Mouse (Mus musculus) midbrain, embryonic 14.5 days (tissue): ENCODE results near the gene Parp4. TPM values are rescaled to one million over a fixed set of nuclear protein-coding genes. Genes with fewer than 3 reads are reported as not detected.

ENCODE experiments used
- ATAC-seq: fragments of 200-750 bp; cut with Nextera tagmentation; 2 replicates; pipeline ENCODE4 v1.8.0; 2017; ENCODE audit warnings: moderate number of reproducible peaks, moderate library complexity; ENCODE audit not compliant: low FRiP score, low TSS enrichment
- DNase-seq: peaks from one replicate; pipeline ENCODE4 v3.0.0-alpha.2; 2015
- H3K27ac ChIP-seq: fragments of 300-500 bp; sonication (generic); replicated peaks from 2 replicates; pipeline ENCODE4 v1.5.1; 2014; ENCODE audit warnings: mild to moderate bottlenecking, low read depth, low read length, moderate library complexity
- H3K27me3 ChIP-seq: fragments of 300-500 bp; sonication (generic); 2 replicates; pipeline ENCODE4 v1.6.1; 2014; ENCODE audit warnings: low read length, control low read depth, mixed read lengths; ENCODE audit not compliant: control insufficient read depth, insufficient read depth
- H3K36me3 ChIP-seq: fragments of 300-500 bp; sonication (generic); 2 replicates; pipeline ENCODE4 v1.6.1; 2014; ENCODE audit warnings: low read length, control low read depth; ENCODE audit not compliant: control insufficient read depth, insufficient read depth
- H3K4me1 ChIP-seq: fragments of 300-500 bp; sonication (generic); 2 replicates; pipeline ENCODE4 v1.6.1; 2014; ENCODE audit warnings: mild to moderate bottlenecking, antibody characterized with exemption, low read length, control low read depth; ENCODE audit not compliant: control insufficient read depth, insufficient read depth
- H3K4me2 ChIP-seq: fragments of 300-500 bp; sonication (generic); 2 replicates; pipeline ENCODE4 v1.6.1; 2014; ENCODE audit warnings: mild to moderate bottlenecking, low read length, moderate library complexity
- H3K4me3 ChIP-seq: fragments of 300-500 bp; sonication (generic); replicated peaks from 2 replicates; pipeline ENCODE4 v1.5.1; 2014; ENCODE audit warnings: low read depth, low read length
- H3K9ac ChIP-seq: fragments of 300-500 bp; sonication (generic); replicated peaks from 2 replicates; pipeline ENCODE4 v1.6.1; 2014; ENCODE audit warnings: mild to moderate bottlenecking, low read length, moderate library complexity
- H3K9me3 ChIP-seq: fragments of 300-500 bp; sonication (generic); 2 replicates; pipeline ENCODE4 v1.6.1; 2016; ENCODE audit warnings: low read length, control low read depth, mixed read lengths; ENCODE audit not compliant: control insufficient read depth
- WGBS: fragments of 180-500 bp; shearing (Covaris S2); extraction: QIAGEN DNeasy Blood & Tissue Kit; methylation state at CpG from one replicate; pipeline ENCODE4 v1.1.7; 2014; 5-methylcytosine and 5-hydroxymethylcytosine counted together
- polyA plus RNA-seq: library from polyadenylated mRNA; unstranded; fragments of >200 nt; fragmentation: Nextera tagmentation; extraction: Ambion mirVana; gene quantifications from 2 replicates; pipeline ENCODE4 v1.2.1, GENCODE M21; 2014

Gene Parp4
- polyA plus RNA-seq, result 0.61 and 1.1 TPM in 2 replicates

GRCm38 (mm10) chr14:56575416-56575815 is at the start of gene Parp4, which contains the start of gene Cenpj:
TSS of gene Parp4 (plus strand) at chr14:56575619.
TSS of gene Cenpj (minus strand) at chr14:56575425.
- peak within 1 kb of the TSS; percentile 33 for H3K4me3 ChIP-seq
- peak within 1 kb of the TSS; percentile 37; the same call in 1 of the 2 replicates for H3K9ac ChIP-seq
- ATAC-seq (no peak), DNase-seq (peak; percentile 40)
- no peaks in the 10 kb centered on the region for H3K27me3 ChIP-seq
- peaks cover 9% of the 10 kb centered on the region for H3K4me1 ChIP-seq
- no peak within 1 kb of the TSS for H3K27ac ChIP-seq
- H3K9me3 ChIP-seq, result no peaks in the 10 kb centered on the region
- H3K4me2 ChIP-seq, result peak within 1 kb of the TSS; percentile 56
- 1% methylated on average over 24 of the region's 24 CpGs for WGBS
- H3K36me3 ChIP-seq, result no peaks in the 10 kb centered on the region

DNA sequence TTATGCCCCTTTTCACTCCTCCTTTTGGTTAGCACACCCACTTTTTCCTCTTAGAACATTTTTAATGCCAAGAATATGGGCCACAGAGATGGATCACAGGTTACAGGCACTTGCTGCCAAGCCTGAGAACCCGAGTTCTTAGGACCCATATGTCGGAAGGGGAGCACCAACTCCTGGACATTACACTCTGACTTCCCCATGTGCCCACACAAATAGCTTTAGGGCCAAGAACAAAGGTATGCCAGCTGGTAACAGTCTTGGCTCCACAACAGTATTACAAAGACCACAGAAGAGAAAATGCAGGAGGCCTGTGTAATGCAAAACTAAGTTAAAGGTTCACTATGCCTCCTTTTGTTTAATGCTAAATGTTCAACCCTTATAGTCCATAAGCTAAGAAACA is 44.6 kb upstream of the Parp4 start:
- ATAC-seq, result no peak
- no peak for DNase-seq
- Histone ChIP-seq H3K4me2 (no peak overlapping the region), H3K9ac (no peak overlapping the region), H3K4me1 (no peaks in the 10 kb centered on the region), H3K9me3 (no peaks in the 10 kb centered on the region), H3K27ac (no peak overlapping the region), H3K27me3 (no peaks in the 10 kb centered on the region), H3K36me3 (peaks cover 33% of the 10 kb centered on the region), H3K4me3 (no peak overlapping the region)
- WGBS, result 94% methylated on average over 2 of the region's 2 CpGs

GRCm38 (mm10) chr14:56544946-56545345 is 30.5 kb upstream of the Parp4 start:
- no peaks in the 10 kb centered on the region for H3K9me3 ChIP-seq
- H3K27ac ChIP-seq, result no peak overlapping the region
- H3K4me1 ChIP-seq, result no peaks in the 10 kb centered on the region
- H3K4me3 ChIP-seq, result no peak overlapping the region
- no peak for ATAC-seq
- DNase-seq, result no peak
- WGBS, result 97% methylated on average over 1 of the region's 1 CpGs
- H3K27me3 ChIP-seq, result no peaks in the 10 kb centered on the region
- no peak overlapping the region for H3K9ac ChIP-seq
- peaks cover 14% of the 10 kb centered on the region for H3K36me3 ChIP-seq
- H3K4me2 ChIP-seq, result no peak overlapping the region

DNA sequence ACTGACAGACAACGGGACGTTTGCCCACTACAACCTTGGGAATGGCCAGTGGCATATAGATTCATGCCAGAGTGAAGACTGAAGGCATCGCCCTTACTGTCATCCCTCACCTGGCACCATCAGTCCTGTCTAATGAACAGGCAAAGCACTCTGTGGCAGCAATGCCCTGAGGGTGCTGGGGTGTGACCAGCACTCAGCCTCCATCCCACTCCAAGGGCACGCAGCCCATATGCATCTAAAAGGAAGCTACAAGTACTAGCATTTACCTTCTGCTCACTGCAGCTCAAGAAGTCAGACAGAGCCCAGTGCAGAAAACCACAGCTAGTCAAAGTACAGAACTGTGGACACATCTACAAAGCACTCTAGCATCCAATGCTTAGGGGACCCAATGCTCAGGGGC is 29.9 kb upstream of the Parp4 start:
- no peak overlapping the region for H3K9ac ChIP-seq
- DNase-seq, result no peak
- H3K36me3 ChIP-seq, result peaks cover 14% of the 10 kb centered on the region
- H3K4me1 ChIP-seq, result no peaks in the 10 kb centered on the region
- whole genome bisulfite sequencing, result 95% methylated on average over 4 of the region's 4 CpGs
- no peak overlapping the region for H3K27ac ChIP-seq
- H3K9me3 ChIP-seq, result no peaks in the 10 kb centered on the region
- no peaks in the 10 kb centered on the region for H3K27me3 ChIP-seq
- ATAC-seq, result no peak
- no peak overlapping the region for H3K4me2 ChIP-seq
- H3K4me3 ChIP-seq, result no peak overlapping the region

DNA sequence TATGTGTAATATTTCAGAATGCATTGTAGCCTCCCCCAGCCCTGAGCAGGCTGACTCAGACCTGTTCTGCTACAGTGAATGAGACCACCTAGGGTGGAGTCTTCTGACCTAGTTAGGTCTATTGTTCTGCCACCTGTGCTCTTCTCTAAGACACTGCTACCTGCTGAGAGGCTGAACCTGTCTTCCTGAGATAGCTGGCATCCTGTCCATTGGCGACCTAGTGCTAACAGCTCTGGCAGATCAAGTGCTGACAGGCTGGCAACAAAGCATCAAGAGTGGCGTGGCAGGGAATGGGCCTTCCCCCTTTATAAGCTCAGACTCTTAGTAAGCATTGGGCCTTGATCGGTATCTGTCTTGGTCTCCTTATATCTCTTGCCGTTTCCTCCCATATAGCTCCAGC is 24.5 kb upstream of the Parp4 start:
- Histone ChIP-seq H3K9me3 (no peaks in the 10 kb centered on the region), H3K36me3 (peaks cover 42% of the 10 kb centered on the region), H3K4me3 (no peak overlapping the region), H3K4me1 (no peaks in the 10 kb centered on the region), H3K27ac (no peak overlapping the region), H3K9ac (no peak overlapping the region), H3K27me3 (no peaks in the 10 kb centered on the region), H3K4me2 (no peak overlapping the region)
- ATAC-seq (no peak), DNase-seq (no peak)
- WGBS, result 90% methylated on average over 4 of the region's 4 CpGs

DNA sequence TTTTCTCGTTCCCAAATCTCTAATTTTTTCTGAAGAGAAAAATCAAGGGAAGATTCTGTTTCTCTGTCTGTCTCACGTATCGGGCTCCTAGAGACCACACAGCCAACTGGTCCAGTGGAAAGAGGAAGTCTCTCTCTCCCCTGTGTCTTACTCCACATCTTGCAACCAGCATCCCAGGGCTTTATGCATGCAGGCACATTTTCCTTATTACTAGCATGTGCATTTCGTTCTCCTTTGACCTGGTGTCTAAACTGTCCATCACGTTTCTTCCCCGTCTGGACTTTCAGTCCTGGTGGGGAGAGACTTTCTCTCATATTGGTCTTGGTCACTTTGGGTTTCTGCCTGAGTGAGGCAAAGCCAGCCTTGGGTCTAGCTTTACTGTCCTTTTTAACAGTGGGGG is 22.5 kb upstream of the Parp4 start:
- H3K9ac ChIP-seq, result no peak overlapping the region
- H3K9me3 ChIP-seq, result no peaks in the 10 kb centered on the region
- no peak for DNase-seq
- H3K27ac ChIP-seq, result no peak overlapping the region
- no peak overlapping the region for H3K4me2 ChIP-seq
- H3K4me3 ChIP-seq, result no peak overlapping the region
- no peaks in the 10 kb centered on the region for H3K4me1 ChIP-seq
- peaks cover 42% of the 10 kb centered on the region for H3K36me3 ChIP-seq
- H3K27me3 ChIP-seq, result no peaks in the 10 kb centered on the region
- 94% methylated on average over 6 of the region's 6 CpGs for WGBS
- no peak for ATAC-seq

DNA sequence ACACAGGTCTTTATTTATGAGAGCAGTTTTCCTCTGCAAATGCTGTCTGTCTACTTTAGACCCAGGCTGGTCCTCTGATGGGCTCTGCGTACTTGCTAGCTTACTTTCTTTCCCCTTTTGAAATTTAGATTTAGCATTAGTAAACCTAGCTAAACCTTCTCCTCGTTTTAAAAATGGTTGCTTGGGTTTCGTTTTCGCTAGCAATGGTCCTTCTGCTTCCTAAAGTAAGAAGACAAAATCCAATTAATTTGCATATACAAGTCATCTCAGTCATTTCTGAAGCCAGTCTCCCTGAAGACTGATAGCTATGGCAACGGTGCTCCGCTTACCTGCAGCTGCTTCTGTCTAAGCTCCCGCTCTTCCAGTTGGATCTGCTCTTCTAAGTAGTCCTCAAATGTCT is 22.1 kb upstream of the Parp4 start:
- WGBS, result 91% methylated on average over 7 of the region's 7 CpGs
- no peak for DNase-seq

GRCm38 (mm10) chr14:56554716-56555115 is 20.7 kb upstream of the Parp4 start:
- WGBS, result 96% methylated on average over 2 of the region's 2 CpGs
- Histone ChIP-seq H3K9me3 (no peaks in the 10 kb centered on the region), H3K27ac (no peak overlapping the region), H3K4me2 (no peak overlapping the region), H3K9ac (no peak overlapping the region), H3K4me3 (no peak overlapping the region), H3K4me1 (no peaks in the 10 kb centered on the region), H3K27me3 (no peaks in the 10 kb centered on the region), H3K36me3 (peaks cover 47% of the 10 kb centered on the region)
- ATAC-seq (no peak), DNase-seq (no peak)

More for the DNA sequence above, 22.1 kb upstream of the Parp4 start:
- no peak overlapping the region for H3K27ac ChIP-seq
- ATAC-seq, result no peak
- H3K4me2 ChIP-seq, result no peak overlapping the region
- H3K27me3 ChIP-seq, result no peaks in the 10 kb centered on the region
- peaks cover 44% of the 10 kb centered on the region for H3K36me3 ChIP-seq
- no peak overlapping the region for H3K9ac ChIP-seq
- no peaks in the 10 kb centered on the region for H3K9me3 ChIP-seq
- H3K4me3 ChIP-seq, result no peak overlapping the region
- no peaks in the 10 kb centered on the region for H3K4me1 ChIP-seq

DNA sequence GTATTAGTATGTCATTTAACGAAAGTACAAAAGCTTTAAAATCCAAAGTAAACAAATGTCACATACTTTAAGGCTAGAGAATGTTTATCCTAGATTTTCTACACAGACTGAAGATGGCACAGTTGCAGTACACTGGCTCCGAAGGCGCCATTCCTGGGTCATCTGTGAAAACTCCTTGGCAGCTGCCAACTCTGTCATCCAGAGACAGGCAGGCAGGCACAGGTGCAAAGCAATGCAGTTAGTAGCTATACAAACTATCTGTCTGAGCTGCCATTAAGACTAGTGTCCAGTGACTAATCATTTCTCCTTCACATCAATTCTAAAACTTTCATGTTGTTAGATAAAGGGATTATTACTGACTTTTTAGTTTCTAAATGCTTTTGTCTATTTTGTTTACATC is 16.3 kb upstream of the Parp4 start:
- Histone ChIP-seq H3K27ac (no peak overlapping the region), H3K9ac (no peak overlapping the region), H3K27me3 (no peaks in the 10 kb centered on the region), H3K4me2 (no peak overlapping the region), H3K4me3 (no peak overlapping the region), H3K4me1 (no peaks in the 10 kb centered on the region), H3K36me3 (peaks cover 29% of the 10 kb centered on the region), H3K9me3 (no peaks in the 10 kb centered on the region)
- DNase-seq (no peak), ATAC-seq (no peak)
- WGBS, result 94% methylated on average over 3 of the region's 3 CpGs
